Mouse (Mus musculus) left cerebral cortex, postnatal 14 days (tissue): ENCODE measurements around the gene Rad23b. TPM values are rescaled to one million over a fixed set of nuclear protein-coding genes. Genes with fewer than 3 reads are reported as not detected.
"Not testable (repeated sequence)": the region's sequence is repeated elsewhere in the genome, so short reads cannot be mapped to it uniquely, and the experiment has no call there.

Experiments used
- DNase-seq, 2 experiments: peaks; one replicate each; pipeline ENCODE4 v3.0.0; 2021 to 2022; ENCODE audit warnings: low spot score in 2 of 2, mixed read lengths in 1 of 2
- intact Hi-C: fragments of 180-260 bp; cut with DNase I; formaldehyde crosslinking; loops from one replicate; pipeline ENCODE4 v1.15.1; 2025
- long read RNA-seq, 2 experiments: library from polyadenylated mRNA; stranded (forward); transcript quantifications; one replicate each; pipeline ENCODE4 v2.0.0; 2021
- total RNA-seq, 2 experiments: library from RNA; stranded (reverse); gene quantifications; 2 replicates each; pipeline ENCODE4 v1.2.3; 2021

The Rad23b gene
- 100 to 1,000 TPM; 206 to 211 TPM for total RNA-seq
- long read RNA-seq, experiment 1, transcript Rad23b-201 (10 exons, 3,810 nt) = major isoform, 37 of 53 reads
- long read RNA-seq, experiment 1, partial matches to known transcripts = 13 of 53 reads
- long read RNA-seq, experiment 1, other reads (novel, unspliced or antisense) = 3 of 53 reads
- long read RNA-seq, experiment 2, transcript Rad23b-201 (10 exons, 3,810 nt) = major isoform, 37 of 52 reads
- long read RNA-seq, experiment 2, partial matches to known transcripts = 13 of 52 reads
- long read RNA-seq, experiment 2, other reads (novel, unspliced or antisense) = 2 of 52 reads

DNA sequence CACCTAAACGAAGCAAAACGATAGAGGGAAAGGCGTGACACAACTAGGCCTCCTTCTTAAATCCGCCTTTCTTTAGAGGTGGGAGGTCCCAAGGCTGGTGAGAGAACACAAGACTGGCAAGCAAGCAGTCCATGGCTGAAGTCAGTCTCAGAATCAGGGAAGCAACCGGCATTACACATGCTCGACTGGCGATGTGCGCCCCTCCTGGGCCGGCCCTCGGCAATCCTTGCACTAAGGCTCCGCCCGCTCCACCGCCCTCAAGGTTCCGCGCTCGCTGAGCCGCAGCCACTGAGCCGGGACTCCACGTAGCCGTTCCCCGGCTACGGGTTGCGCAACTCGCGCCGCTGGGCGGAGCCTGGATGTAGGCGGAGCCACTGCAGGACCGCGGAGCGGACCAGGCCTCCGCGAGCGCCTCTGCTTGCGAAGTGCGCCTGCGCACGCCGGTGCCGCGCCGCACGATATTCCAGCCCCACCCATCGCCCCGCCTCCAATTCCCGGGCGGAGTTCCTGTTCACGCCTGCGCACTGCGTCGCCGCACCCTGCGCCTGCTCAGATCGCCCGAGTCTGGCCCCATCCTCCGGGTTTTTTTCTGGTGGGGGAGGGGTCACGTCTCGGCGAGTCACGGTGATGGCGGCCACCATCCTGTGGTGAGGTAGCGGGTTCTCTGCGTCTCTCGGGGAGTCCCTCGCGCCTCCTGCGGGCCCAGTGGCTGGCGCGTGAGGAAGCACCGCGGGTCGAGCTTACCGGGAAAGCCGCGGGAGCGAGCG is at the start of gene Rad23b:
Gene Rad23b (plus strand): TSS at position 592 of the 767 bp plus-strand sequence.
- peak; percentile 100 for DNase-seq
- intact Hi-C loops = no loop called here

DNA sequence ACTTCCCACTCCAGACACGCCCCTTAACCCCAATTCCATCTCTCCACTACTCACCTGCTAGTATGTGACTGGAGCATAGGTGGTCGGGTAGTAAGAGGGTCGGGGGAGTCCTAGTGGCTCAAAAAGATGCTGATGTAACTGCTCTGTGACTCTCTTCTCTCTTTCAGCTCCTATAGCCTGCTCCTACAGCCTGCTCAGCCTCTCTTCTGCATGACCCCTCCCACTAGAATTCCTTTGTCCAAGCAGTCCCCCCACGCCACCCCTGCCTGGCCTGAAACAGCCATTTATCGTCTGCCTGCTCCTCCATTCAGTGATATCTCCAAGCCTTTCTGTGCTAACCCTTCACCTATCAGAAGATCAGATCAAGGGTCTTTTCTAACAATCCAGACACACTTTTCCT is 45.7 kb upstream of the Rad23b start:
- intact Hi-C loops = no loop called here
- no peak for DNase-seq

DNA sequence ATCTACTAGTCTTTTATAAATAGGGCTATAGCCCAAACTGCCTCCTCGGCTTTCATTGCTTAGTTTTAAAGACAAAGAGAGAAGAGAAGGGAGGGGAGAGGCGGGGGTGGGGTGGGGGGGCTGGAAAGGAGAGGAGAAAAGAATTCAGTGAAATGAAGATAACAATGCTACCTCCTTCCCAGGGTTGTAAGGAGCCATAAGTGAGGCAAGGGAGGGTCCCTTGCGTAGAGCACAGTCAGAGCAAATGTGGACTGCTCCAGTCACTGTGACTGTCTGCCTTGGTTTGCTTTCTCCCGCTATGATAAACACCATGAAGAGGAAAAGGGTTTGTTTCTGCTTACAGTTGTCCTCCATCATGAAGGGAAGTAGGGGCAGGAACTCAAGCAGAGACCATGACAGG is 43.2 kb upstream of the Rad23b start:
- intact Hi-C loops = no loop called here

DNA sequence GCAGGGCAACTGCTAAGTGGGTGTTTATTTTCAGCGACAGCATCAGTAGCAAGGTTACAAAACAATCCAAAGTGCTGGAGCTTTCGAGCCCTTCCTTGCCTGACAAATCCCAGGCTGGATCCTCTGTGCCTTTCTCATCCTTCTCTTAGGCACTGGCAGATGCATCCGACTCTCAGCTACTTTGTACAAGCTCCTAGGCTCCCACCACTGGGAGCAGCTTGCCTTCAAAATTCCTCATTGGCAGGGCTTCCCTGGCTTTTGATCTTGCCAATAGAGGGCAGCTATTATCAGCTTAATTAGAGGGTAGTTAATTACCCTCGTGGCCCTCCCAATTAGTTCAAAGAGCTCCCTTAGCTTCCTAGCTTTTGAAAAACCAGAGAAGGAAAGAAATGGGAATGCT is 33.1 kb upstream of the Rad23b start:
- intact Hi-C loops = no loop called here
- no peak for DNase-seq

More for the DNA sequence above, 43.2 kb upstream of the Rad23b start:
- no peak for DNase-seq

DNA sequence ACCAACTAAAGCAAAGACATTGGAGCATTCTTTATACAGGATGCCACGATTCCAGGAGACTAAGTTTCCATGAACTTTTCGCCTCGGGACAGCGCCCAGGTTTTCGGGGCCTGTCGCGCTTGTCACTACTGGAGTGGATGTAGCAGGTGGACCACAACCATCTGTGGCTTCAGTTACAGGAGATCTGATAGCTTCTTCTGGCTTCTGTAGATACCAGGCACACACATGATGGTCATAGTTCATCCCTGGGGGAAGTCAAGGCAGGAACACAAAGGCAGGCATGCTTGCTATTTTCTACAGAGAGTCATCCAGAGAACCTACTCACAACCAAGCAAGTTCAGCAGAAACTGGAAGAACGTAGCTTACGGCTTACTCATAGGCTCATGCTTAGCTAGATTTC is 31.5 kb upstream of the Rad23b start:
- intact Hi-C loops, DNase-seq: not testable (repeated sequence)

DNA sequence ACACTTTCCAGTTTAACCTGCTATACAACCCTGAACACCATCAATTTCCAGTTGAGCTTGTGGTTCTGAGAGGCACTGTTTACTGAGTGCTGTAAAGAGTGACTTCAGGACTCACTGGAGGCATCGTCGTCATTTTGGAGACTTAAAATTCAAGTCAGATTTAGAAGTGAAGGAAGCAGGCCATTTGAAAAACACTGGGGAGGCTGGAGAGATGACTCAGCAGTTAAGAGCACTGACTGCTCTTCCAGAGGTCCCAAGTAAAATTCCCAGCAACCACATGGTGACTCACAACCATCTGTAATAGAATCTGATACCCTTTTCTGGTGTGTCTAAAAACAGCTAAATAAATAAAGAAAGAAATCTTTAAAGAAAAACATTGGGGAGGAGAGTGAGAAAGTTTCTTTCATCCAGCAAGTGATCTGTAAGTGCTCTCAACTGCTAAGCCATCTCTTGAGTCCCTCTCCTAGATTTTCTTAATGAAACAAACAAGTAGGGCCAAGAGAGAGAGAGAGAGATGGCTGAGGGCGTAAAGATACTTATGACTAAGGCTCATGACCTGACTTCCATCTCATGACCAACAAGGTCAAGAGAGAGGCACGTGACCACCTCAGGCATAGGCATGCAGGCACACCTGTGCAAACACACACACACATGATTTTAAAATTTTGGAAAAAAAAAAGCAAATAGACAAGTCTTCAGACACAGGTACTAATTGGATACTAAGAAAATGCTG is 23.9 kb upstream of the Rad23b start:
- DNase-seq = no peak
- intact Hi-C loops = no loop called here

DNA sequence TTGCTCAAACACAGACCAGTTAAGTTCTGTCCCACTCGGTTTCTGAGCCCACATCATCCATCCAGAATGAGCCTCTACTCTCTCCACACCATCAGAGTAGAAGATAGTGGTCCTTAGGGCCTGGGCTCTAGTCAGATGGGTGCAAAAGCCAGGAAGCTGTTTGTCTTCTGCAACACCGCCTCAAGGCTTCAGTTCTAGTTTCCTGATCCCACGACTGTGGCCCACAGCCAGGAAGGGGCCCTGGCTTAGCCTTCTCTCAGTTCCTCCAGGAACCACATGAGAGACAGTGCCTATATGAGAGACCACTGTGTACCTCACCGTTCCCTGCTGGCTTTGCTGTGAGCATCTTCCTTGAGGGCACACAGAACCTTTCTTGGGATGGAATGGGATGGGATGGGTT is 22.3 kb upstream of the Rad23b start:
- no peak for DNase-seq
- intact Hi-C loops = no loop called here

DNA sequence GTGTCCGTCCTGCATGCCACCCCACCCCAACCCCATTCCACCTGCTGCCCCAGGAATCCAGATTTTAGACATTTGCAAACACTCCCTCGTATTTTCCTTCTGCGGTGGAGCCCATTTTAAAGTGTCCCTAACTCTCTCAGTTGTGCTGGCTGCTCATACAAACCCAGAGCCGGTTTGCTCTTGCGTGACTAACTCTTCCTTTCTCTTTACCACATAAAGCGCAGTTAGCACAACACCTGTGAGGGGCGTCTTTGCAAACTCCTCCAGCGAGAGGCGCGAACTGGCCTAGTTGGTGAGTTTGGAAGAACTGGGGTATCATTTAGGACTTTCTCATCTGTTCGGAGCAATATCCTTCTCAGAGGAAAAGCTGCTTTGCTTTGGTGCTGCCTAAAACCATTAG is 21.4 kb upstream of the Rad23b start:
- intact Hi-C loops = no loop called here
- no peak for DNase-seq

DNA sequence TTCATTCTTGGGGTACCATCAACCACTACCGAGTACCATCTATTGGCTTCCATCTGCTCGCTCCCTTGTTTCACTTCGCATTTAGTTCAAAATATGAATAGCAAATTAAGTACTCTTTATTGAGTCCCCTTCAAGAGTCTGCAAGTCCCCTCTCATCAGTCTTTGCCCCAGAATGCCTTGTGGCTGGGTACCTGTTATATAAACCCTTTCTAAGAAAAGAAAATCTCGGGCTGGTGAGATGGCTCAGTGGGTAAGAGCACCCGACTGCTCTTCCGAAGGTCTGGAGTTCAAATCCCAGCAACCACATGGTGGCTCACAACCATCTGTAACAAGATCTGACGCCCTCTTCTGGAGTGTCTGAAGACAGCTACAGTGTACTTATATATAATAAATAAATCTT is 20.9 kb upstream of the Rad23b start:
- DNase-seq, intact Hi-C loops: not testable (repeated sequence)

DNA sequence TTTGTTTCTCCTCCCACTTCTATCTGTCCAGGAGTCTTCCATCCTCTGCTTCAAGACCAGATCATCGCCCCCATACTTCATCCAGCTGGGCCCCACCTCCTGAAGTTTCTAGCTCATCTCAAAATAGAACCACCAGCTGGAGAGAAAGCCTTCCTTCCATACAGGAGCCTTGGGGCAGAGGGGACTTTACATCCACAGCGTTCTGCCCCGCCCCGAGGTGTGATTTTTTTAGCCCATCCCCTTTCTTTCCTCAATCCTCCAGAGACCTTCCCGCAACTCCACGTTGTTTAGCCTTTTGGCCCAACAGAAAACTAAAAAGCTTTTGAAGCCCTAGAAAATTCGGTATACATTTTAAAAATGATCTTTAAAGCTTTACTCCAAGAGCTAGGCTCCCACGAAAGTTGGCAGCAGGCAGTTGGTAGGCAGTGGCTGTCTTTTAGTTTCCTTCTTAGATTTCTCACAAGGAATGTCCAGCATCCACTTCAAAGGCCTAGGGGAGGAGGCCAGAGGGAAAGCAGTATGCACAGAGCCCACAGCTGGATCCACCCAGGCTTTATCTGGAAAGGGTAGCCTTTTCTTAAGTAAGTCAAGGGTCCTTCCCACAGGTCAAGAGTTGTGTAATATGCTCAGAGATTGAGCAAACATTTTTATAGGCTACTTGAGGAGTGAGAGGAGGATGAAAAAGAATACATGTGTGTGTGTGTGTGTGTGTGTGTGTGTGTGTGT is 20.1 kb upstream of the Rad23b start:
- peak; percentile 22 to 44 for DNase-seq
- intact Hi-C loops = no loop called here

DNA sequence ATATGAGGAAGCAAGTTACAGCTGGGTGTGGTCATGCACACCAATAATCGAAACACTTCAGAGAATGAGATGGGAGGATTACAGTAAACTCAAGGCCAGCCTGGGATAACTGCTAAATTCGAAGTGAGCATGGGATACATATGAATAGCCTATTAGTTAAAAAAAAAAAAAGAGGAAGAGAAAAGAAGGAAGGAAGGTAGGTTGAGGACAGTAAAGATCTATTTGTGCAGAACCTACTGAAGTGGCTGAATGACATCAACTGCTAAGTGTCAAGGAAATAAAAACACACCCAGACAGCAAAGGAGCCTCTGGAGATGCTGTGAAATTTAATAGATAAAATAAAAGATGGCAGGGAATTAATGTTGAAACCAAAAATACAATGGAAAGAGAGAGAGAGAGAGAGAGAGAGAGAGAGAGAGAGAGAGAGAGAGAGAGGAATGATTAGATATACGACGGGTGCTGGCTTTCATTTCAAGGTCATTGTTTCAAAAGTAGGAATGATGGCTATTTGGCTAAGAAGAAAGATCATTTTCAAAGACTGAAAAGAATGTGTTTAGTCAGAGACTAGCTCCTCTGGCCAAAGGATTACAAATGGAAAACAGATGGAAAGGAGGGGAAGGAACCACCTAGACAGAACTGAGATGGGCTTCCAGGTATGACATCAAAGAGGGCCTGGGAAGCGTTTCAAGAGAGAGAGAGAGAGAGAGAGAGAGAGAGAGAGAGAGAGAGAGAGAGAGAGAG is 14.6 kb upstream of the Rad23b start:
- intact Hi-C loops = no loop called here
- no peak for DNase-seq

DNA sequence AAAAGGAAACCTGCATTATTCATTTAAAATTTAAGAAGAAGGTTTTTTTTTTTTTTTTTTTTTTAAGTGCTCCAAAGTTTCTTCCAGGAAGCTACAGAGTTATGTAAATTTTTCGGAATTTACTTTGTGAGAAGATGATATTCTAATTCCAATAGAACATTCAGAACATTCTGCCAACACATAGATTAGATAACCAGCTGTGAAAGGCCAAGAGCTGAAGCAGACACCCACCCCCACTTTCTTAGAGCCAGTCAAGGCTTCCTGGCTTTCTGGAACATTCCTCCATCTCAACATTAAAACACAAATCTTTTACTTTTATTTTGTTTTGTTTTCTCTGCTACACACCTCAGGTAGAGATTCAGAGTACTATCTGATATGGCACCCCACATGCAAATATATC is 10.9 kb upstream of the Rad23b start:
- intact Hi-C loops = no loop called here
- DNase-seq = no peak

DNA sequence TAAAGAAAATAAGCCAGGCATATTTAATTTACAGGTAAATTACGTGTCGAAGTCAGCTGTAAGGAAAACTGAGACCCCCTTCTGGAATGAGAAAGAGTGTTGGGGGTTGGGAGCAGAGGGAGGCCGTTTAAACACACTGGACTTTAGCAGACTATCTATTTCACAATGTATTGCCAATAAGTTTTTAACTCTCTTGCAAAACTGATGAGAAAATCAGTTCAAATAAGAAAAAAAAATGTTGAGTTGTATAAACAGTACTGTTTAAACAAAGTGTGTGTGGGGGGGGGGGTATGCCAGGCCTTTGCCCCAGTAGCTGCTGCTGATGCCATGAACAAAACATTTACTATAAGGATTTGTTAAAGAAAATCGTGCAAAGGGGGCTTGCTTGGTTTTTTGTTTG is 10.5 kb upstream of the Rad23b start:
- no peak for DNase-seq
- intact Hi-C loops = no loop called here

DNA sequence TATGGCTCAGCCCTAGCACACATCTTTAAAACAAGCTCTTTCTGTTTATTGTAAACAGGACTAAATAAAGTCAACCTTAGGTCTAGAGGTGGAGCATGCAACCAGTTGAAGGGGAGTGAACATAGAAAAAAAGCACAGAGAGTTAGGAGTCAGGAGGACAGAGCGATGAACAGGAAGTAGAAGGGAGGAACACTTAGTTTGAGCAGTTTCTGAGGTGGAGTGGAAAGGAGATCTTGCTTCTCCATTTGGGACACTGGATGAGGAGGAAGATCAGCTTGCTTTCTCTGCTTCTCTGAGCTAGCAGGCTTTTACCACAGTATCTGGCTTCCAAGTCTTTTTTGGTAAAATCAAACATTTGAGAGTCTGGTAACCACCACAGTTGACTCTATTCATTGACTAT is 8.0 kb upstream of the Rad23b start:
- DNase-seq = no peak
- intact Hi-C loops = no loop called here

DNA sequence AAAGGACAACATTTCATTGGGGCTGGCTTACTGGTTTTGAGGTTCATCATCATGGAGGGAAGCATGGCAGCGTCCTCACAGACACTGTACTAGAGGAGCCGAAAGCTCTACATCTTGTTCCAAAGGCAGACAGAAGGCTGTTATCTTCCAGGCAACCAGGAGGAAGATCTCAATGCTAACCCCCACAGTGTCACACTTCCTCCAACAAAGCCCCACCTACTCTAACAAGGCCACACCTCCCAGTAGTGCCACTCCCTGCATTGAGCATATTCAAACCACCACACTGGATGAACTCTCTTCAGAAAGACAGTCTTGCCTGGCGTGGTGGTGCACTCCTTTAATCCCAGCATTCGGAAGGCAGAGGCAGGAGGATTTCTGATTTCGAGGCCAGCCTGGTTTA is 7.2 kb upstream of the Rad23b start:
- no peak for DNase-seq
- intact Hi-C loops = no loop called here

DNA sequence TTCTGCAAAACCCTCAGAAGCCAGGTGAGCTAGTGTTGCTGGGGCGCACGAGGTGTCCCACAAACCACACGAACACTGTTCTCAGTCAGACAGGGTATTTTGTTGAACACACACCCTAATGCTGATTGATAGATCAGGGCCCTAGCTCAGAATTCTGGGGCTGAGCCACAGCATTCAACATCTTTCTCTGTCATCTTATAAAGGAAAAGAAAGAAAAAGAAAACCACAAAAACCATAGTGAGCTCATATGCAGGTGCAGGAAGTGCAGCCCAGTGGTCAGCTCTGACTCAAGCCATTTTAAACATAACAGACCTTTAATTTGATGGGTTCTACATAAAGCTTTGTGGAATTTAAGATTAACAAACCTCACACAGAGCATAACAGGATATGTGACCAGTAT is 6.6 kb upstream of the Rad23b start:
- DNase-seq = no peak
- intact Hi-C loops = no loop called here

DNA sequence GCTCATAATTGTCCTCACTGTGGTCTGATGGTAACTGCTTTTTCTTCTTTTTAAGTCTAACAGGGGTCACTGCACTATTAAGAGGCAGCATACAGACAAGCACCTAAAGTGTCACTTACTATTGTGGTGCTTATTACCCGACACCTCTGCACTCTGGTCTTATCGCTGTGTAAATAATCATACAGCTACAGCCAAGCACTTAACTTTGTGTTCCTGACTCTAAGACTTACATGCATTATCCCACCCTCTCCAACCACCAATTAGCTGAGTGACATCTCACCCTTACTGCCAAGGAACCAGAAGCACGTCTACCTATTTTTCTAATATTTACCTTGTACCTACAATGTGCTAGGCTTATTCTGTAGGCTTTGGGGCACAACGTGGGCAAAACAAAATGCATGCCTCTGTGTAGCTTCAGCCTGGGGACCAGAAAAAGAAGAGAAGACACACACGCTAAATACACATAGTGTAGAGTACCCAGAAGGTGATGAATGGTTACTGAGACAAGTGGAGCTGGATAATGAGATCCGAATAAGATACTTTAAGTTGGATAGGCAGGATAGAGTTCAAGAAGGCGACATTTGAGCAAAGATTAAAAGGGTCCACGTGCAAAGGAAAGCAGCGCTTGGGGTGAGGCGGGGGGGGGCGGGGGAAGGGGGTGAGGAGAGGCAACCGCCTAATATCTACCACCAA is 938 bp upstream of the Rad23b start:
- DNase-seq = no peak
- intact Hi-C loops = no loop called here

DNA sequence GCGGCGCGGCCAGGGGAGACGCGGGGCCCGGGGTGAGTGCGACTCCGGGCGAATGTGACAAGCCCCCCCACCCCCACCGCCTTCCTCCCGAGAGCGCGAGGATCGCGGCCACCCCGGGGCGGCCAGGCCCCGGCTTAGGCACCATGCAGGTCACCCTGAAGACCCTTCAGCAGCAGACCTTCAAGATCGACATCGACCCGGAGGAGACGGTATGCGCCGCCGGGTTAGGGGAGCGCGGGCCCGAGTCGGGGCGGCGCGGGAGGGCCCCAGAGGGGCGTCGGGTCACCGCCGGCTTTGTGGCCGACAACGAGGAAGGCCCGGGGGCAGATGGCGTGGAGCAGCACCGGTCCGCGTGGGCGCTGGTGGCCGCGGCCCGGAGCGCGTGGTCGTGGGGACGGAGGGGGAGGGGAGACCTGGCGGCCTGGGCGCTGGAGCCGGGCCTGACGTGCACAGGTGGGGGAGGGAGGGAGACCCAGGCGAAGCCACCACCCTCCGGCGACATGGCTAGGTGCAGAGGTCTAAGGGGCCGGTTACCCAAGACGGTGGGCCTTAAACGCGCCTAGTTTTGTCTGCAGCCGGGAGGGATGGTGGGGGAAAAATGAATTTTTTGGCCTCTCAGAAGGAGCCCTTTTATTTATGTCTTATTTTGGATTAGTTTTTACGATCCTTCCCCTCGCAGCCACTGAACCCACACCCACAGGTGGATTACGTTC is 532 bp downstream of the Rad23b start:
- DNase-seq = peak in 1 of 2 experiments; percentile 34
- intact Hi-C loops = no loop called here
